Mouse (Mus musculus): ENCODE measurements around the gene Piga.
A peak's percentile ranks its signal among the peaks of the same experiment; 100 is the strongest.

Gene Piga

GRCm38 (mm10) chrX:164446835-164447681 lies 27.5 kb downstream of the Piga start:
- no peak for DNase-seq (ENCODE audit: low read depth, low spot score)
- H3K27me3 ChIP-seq (ENCODE audit: control insufficient read depth, insufficient read depth, low read length, poor library complexity, severe bottlenecking): no peaks in the 10 kb centered on the region
- H3K36me3 ChIP-seq (ENCODE audit: control insufficient read depth, insufficient read depth, low read length, poor library complexity, severe bottlenecking): no peaks in the 10 kb centered on the region

DNA sequence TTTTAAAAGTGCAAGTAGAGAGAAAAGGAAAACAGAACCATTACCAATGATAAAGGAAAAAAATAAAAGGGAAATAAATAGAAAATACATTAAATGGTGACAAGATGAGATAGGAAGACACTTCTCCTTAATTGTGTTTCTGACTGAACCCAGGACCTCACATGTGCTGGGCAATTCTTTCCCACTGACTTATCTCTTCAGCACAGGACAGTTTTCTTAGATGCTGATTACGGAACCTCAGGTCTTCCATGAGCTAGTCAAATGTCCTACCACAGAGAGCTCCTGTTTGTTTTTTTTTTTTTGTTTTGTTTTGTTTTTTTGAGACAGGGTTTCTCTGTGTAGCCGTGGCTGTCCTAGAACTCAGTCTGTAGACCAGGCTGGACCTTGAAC lies 28.1 kb downstream of the Piga start:
- H3K27me3 ChIP-seq (ENCODE audit: control insufficient read depth, insufficient read depth, low read length, poor library complexity, severe bottlenecking): no peaks in the 10 kb centered on the region
- no peak for DNase-seq (ENCODE audit: low read depth, low spot score)
- no peaks in the 10 kb centered on the region for H3K36me3 ChIP-seq (ENCODE audit: control insufficient read depth, insufficient read depth, low read length, poor library complexity, severe bottlenecking)

GRCm38 (mm10) chrX:164449201-164449600 lies 29.6 kb downstream of the Piga start:
- Histone ChIP-seq H3K36me3 (ENCODE audit: control insufficient read depth, insufficient read depth, low read length, poor library complexity, severe bottlenecking) (no peaks in the 10 kb centered on the region), H3K27me3 (ENCODE audit: control insufficient read depth, insufficient read depth, low read length, poor library complexity, severe bottlenecking) (no peaks in the 10 kb centered on the region)
- peak; percentile 56 for DNase-seq (ENCODE audit: low read depth, low spot score)

- H3K36me3 ChIP-seq (ENCODE audit: control insufficient read depth, insufficient read depth, low read length, poor library complexity, severe bottlenecking): no peaks in the 10 kb centered on the region
- DNase-seq (ENCODE audit: low read depth, low spot score): no peak
- H3K27me3 ChIP-seq (ENCODE audit: control insufficient read depth, insufficient read depth, low read length, poor library complexity, severe bottlenecking): no peaks in the 10 kb centered on the region
Observed at GRCm38 (mm10) chrX:164459205-164459878, 39.8 kb downstream of the Piga start.

All from splenic B cell, adult 2 months (primary cell).